Mouse (Mus musculus) frontal cortex, adult 2 months (tissue): ENCODE data around the gene Znrf2. TPM values are rescaled to one million over a fixed set of nuclear protein-coding genes. Genes with fewer than 3 reads are reported as not detected.
"Not testable (repeated sequence)": the region's sequence is repeated elsewhere in the genome, so short reads cannot be mapped to it uniquely, and the experiment has no call there.

Source experiments
- DNase-seq, 2 experiments: peaks; one replicate each; pipeline ENCODE4 v3.0.0; 2022; ENCODE audit warnings: low spot score in 1 of 2; ENCODE audit errors: extremely low spot score in 1 of 2
- polyA plus RNA-seq: library from polyadenylated mRNA; depleted of rRNA; stranded (reverse); fragments of >200 nt; gene quantifications from 2 replicates; pipeline ENCODE4 v1.2.3, GENCODE M21; 2012

The Znrf2 gene
- polyA plus RNA-seq, 1 experiment, result 9.4 TPM

DNA sequence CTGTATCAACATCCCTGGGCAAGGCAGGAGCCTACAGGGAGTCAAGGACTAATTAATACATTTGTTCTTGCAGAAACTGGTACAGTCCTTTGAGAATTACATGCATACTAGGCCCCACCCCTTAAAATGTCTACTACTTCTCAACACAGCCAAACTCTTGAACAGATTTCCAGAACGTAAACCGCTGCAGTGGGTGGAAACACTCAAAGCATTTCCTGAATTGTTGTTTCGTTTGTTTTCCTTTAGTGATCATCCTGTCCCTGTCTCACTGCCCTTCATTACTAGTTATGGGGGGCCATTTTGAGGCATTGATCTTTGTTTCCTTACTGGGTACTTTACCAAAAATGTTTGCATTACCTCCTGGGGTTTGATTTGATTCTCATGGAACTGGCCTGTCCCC is 31.8 kb downstream of the Znrf2 start:
- DNase-seq, result no peak

DNA sequence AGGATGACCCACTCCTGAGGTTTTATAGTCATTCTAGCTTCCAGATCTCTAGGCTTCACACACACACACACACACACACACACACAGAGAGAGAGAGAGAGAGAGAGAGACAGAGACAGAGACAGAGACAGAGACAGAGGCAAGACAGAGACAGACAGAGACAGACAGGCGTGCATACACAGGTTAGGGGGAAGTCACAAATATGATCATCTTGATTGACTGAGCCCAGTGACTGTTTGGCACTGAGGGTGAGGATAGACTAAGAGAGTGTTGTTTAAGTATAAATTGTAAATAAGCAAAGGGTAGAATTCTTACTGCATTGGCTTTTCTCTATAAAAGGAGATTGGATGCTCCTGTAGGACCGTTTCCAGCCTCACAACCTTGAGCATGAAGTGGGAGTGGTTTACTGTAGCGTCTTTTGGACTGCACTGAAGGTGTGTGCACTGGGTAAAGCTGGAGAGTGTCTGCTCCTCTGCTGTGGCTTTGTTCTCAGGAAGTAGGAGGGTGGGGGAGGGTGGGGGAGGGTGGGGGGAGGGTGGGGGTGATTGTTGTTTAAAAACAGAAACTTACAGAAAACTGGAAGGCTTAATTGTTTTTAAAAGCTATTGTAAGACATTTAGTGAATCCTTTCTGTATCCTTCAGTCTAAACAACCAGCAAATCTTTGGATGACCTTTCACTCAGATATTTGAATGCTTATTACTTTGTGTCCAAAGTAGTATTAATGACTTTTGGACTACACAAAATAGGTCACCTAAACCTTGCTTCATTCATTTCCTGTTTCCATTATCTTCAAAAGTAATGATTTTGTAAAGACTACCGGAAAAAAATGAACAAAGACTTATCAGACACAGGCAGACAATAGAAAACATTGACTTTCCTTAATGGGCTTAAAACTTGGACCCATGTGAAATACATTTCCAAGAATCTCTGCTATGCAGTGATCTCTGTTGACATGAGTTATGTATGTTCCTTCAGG is 32.8 kb downstream of the Znrf2 start:
- no peak for DNase-seq

DNA sequence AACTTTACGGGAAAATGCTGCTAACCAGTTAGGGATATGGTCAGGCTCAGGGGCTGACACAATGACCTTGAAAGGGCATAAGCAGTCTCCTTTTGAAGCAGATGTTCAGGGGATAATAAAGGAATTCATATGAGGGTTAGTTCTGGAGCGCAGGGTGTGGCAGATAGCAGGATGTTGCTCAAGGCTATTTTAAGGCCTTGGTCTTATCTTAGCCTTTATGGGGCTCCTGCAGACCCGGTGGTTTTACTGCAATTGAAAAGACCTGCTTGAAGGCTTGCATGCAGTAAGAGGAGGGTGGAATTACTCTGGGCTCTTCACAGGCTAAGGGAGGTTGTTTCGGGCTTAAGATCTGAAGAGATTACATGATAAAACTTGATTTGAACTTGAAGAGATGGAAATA is 35.1 kb downstream of the Znrf2 start:
- no peak for DNase-seq

DNA sequence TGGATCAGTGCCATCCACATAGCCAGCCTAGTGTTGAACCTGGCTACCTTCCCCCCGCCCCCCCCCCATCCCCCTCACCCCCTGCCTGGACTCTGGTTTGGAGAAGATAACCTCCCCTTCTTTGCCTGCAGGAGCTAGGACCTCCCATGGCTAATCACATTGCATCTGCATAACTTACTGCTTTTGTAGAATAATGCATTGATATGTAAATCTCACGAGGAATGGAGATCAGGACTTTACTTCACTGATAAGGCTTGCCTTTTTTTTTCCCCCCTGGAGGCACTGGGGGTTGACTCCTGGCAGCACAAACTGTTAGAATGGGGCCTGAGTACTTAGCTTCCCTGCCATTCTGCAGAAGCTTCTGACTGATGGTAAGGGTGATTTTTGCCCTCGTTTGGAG is 36.0 kb downstream of the Znrf2 start:
- DNase-seq, result no peak

DNA sequence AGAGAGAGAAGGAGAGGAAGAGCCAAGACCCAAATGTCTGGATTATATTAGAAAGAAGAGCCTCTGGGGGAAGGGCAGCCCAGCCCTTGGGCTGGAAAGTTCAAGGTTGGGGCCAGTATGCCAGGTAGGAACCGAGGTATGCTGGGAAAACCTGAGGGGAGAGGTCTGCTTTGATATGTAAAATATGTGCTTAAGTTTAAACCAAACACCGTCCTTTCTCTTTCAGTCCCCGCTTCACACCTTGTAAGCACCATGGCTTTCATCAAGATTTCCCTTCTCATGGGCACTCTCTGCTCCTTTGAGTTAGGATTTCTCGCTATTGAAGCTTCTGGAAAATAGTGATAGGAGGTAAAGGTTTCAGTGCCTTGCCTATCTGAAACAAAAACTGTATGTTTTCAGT is 38.1 kb downstream of the Znrf2 start:
- no peak for DNase-seq

DNA sequence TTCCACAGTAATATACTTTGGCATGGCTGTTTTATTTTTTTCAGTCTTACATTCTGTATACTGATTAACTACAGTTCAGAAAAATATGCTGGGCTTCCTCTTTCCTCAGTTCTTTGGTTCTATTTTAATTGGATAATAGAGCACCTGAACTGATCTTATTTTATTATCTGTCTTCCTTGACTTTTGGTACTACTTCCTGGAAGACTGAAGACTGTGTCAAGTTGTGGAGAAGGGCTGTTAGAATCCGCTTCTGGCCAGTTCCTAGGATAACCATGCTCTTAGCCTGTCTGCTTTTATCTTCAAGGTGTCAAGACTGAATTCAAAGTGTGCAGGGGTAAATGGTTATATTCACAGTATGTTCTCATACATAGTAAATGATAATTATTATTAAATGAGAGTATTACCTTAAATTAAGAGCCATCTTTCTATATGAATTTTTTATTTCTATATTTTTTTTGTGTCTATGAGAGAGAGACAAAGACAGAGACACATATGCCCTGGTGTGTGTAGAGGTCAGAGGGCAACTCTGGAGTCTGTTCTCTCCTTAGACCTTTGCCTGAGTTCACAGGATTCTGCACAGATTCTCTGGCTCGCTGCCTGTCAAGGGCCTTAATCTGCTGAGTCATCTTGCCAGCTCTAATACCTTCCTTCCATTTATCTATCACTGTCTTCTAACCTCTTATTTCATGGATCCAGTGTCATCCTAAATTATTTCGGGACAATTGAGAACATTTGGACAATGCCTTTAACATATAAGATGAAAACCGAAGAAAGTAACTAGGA is 39.3 kb downstream of the Znrf2 start:
- no peak for DNase-seq

DNA sequence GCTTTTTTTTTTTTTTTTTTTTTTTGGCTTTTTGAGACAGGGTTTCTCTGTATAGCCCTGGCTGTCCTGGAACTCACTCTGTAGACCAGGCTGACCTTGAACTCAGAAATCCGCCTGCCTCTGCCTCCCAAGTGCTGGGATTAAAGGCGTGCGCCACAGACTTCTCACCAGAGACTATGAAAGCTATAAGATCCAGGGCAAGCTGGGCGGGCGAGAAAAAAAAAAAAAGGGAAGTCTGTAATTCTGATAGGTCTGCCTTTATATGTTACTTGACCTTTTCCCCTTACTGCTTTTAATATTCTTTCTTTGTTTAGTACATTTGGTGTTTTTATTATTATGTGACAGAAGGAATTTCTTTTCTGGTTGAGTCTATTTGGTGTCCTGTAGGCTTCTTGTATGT is 42.4 kb downstream of the Znrf2 start:
- not testable (repeated sequence) for DNase-seq

DNA sequence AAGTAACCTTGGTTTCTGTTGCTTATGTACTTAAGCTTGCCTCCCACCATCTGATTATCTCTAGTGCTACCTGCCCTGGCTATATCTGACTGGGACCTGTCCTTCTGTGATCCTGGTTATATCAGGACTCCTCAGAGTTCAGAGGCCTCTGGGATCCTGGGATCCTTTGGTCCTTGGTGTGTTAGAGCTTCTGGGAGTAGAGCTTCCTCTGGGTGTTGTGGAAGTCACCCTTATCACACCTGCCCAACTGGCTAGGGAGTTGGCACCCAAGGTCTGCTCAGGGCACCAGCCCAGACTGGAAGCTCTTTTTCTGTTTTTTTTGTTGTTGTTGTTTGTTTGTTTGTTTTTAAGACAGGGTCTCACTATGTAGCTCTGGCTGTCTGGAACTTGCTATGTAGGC is 43.5 kb downstream of the Znrf2 start:
- DNase-seq, result no peak

DNA sequence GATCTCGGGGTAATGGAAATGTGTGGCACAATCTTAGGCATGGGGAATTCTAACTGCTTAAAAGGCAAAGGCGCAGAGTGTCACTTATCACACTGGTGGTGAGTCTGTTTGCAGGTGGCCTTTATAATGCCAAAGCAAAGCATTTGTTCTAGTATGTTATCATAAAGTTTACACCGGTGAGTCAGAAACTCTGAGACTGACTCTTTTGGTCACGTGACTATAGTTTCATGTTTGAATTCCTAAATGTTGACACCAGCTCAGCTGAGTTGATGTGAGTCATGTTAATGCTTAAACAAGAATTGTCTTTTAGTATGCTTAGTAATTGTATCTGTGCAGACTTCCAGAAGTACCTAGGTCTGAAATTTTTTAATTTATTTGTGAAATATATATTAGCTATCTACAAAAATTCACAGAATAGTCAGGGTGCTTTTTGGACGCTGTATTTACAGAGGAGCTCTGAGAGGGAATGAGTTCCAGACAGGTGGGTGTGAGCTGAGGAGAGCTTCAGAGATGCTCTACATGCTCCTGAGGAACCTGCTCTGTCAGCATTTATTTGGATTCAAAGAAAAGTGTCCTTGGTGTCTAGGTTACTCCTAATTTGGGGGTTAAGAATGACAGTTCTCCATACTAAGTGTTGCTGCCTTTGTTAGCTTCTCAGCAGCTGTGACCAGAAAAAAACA is 50.2 kb downstream of the Znrf2 start:
- DNase-seq, result peak in 1 of 2 experiments; percentile 9

DNA sequence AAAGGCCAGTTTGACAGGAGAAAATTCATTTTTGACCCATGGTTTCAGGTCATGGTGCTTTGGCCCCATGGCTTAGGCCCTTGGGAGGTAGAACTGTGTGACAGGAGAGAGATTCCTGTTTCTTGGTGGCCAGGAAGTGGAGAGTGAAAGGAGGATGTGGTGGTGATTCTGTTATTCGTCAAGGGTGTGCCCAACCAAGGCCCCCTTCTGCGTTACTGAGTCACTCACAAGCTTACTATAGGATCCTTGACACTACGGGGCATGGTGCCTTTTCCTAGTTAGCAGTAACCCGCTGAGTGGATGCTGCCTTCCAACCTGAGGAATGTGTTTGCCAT is 50.7 kb downstream of the Znrf2 start:
- no peak for DNase-seq

DNA sequence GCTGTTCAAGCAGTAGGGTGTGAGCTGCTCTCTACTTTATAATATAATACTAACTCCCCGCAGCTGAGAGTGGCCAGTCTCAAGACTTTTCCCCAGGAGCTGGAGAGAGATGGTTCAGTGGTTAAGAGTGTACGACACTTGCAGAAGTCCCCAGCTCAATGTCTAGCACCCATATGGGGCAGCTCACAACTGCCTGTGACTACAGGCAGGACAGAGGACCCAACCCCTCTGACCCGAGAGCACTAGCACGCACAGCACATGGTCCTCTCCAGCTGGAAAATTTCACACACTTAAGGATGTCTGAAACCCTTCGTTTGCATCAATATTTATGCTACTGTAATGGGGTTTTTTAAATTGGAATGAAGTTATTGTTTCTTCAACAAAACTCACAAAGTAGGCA is 56.3 kb downstream of the Znrf2 start:
- no peak for DNase-seq

DNA sequence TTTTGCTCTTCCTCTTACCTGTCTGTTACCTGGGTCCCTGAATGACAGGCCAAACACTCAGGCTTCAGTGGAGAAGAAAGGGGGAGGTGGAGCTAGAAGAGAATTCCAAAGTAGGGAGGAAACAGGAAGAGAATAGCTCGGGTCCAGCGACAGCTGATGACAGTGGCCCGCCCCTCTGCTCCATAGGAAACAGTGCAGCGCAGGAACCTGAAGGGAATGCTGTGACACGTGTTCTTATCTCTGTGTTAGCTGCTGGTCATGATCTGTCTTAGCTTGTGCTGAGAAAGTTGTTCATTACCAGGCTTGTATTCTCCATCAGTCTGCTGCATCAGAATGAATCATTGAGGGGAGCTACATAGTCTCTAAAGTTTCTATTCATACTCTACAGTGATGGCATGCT is 60.1 kb downstream of the Znrf2 start:
- no peak for DNase-seq

DNA sequence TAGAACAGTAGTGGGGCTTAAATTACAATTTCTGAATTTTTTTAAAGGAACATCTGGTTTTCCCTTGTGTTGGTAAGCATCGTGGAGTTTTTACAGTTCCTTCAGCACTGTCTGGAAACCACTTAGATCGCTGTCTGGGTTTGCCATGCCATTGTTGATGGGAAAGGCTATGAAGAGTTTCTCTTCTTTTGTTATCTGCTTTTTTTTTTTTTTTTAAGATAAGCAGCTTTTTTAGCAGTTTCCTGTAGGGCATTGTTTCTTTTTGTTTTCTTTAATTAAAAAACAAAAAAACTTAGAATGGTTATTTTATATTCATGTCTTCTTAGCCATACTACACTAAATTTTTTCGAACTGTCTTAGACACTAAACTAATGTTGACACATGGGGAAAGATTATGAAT is 60.9 kb downstream of the Znrf2 start:
- DNase-seq, result no peak

DNA sequence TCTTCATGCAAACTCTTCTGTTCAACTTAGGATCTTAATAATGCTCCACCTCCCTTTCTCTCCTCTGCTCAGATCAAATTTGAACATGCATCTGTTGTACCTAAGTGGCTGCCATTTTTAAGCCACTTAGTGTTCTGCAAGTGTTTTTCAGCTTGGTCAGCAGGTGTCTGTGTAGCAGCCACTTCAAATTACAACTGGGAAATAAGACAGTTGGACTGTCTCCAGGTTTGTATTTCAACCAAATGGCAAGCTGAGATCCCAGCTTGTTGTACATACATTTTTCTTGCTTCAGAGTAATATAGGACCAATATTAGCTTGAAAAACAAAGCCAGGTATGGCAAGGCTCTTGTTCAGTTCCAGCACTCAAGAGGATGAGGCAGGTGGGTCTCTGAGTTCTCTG is 61.8 kb downstream of the Znrf2 start:
- DNase-seq, result no peak

DNA sequence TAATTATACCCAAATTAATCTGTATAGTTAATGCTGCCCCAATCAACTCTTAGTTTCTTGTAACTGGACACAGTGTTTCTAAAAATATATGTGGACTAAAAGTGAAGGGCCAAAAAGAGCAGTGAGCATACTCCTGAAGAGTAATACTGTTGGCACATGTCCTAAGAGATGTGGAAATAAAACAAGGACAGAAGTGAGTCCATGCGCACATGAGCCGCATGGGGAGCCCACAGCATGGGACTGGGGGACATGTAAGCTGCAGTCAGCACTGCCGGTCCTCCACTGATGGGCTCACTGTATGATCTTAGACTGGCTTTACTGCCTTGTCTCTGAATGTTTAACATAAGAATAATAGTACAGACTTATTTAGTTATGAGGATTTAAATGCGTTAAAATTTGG is 63.4 kb downstream of the Znrf2 start:
- DNase-seq, result no peak

DNA sequence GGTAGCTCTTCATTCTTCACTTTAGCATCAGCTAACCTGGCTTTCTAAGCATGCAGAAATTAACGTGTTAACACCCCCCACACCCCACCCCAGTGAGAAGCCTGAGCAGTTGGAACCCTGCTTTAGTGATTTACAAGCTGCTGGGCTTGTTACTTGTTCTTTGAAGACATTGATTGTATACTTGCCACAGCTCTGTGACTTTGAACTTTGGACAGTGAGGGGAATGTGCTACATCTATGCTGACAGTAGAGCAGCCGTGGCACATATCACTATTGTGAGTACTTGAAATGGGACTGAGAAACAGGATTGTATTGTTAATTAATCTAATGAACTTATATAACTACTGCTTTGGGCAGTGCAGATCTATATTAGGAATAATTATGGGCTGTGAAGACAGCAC is 66.7 kb downstream of the Znrf2 start:
- no peak for DNase-seq

DNA sequence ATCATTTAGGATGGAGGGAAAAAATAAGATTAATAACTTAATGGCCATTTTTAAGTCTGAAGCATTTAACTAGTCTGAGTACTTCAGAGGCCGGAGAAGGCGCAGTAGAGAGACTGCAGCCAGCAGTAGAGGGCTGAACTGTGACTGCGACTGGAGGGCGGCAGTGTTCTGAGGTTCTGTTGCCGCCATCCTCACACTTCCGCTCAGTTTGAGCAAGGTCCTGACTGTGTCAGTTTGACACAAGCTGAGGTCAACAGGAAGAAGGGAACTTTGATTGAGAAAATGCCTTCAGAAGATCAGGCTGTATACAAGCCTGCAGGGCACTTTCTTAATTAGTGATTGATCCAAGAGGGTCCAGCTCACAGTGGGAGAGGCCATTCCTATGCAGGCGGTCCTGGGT is 69.5 kb downstream of the Znrf2 start:
- DNase-seq, result no peak

DNA sequence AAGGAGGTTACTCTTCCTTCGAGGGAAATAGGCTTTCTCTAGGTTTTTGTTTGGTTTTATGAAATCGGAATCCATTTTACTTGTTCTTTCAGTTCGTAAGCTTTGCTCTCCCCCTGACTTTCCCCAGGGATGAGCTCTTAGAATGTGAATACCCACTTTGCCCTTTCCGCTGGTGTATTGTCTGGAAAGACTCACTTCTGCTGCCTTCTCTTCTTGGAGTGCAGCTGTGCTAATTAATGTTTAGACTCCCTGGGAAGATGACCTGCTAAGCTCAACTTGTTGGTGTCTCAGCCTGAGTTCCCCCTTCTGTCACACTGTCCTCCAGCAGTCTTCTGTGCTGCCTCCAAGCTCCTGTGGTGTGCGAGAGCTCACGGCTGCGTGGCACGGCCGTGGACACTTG is 73.5 kb downstream of the Znrf2 start:
- DNase-seq, result no peak

DNA sequence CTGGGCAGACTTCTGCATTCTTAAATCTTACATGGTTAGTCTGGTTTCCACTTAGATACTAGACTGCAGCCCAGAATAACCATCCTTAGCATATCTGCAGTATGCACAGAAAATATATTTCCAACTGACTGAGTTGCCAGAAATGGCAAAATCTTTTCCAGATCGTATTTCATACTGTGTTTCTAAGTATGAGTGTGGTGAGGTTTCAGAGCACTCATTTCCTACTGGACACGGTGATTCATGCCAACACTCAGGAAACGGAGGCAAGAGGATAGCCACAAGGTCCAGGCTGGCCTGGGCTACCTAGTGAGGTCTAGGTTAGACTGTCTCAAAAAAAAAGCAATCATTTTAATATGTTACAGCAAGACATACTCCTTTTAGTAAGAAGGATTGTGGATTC is 74.7 kb downstream of the Znrf2 start:
- DNase-seq, result peak in 1 of 2 experiments; percentile 20

DNA sequence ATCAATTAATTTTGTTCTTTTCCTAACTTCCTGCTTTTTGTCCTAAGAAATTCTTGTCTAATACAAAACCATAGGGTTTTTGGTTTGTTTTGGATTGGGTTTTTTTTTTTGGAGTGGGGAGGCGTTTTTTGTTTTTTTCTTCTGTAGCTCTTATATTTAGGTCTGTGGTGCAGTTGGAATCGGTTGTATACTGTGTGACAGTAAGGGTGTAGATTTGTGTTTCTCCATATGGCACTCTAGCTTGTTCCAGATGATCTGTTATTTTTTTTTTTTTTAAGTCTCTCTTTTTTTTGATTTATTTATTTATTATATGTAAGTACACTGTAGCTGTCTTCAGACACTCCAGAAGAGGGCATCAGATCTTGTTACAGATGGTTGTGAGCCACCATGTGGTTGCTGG is 83.5 kb downstream of the Znrf2 start:
- no peak for DNase-seq

DNA sequence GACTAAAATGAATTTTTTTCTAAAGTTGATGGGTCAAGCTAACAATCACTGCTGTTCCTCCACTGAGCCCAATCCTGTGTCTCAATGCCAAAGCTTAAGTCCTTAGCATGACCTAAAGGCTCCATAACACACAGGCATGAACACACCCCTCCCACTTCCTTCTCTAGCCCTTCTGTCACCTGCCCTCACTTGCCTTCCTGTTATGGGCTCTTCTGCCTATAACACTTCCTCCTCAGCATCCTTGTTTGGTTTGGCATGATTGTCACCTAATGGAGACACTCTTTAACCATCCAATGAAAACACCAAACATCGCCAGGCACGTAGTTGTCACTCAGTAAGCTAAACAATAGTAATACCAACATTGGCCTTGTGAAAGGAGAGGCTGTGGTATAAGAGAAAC is 85.8 kb downstream of the Znrf2 start:
- no peak for DNase-seq
